Mouse (Mus musculus) neural tube, embryonic 12.5 days (tissue): ENCODE measurements around the gene Dohh. TPM values are rescaled to one million over a fixed set of nuclear protein-coding genes. Genes with fewer than 3 reads are reported as not detected.

Source experiments
- ATAC-seq: fragments of 200-750 bp; cut with Nextera tagmentation; 2 replicates; pipeline ENCODE4 v1.8.0; 2017; ENCODE audit warnings: low read depth, mild to moderate bottlenecking, moderate TSS enrichment, moderate library complexity; ENCODE audit not compliant: low FRiP score
- H3K27ac ChIP-seq: fragments of 300-500 bp; sonication (generic); 2 replicates; pipeline ENCODE4 v1.5.1; 2016
- H3K27me3 ChIP-seq: fragments of 300-500 bp; sonication (generic); replicated peaks from 2 replicates; pipeline ENCODE4 v1.6.1; 2016; ENCODE audit warnings: mild to moderate bottlenecking
- H3K36me3 ChIP-seq: fragments of 300-500 bp; sonication (generic); 2 replicates; pipeline ENCODE4 v1.6.1; 2016; ENCODE audit warnings: mild to moderate bottlenecking
- H3K4me1 ChIP-seq: fragments of 300-500 bp; sonication (generic); 2 replicates; pipeline ENCODE4 v1.6.1; 2016
- H3K4me2 ChIP-seq: fragments of 300-500 bp; sonication (generic); replicated peaks from 2 replicates; pipeline ENCODE4 v1.6.1; 2016; ENCODE audit warnings: mild to moderate bottlenecking
- H3K4me3 ChIP-seq: fragments of 300-500 bp; sonication (generic); 2 replicates; pipeline ENCODE4 v1.5.1; 2016
- H3K9ac ChIP-seq: fragments of 300-500 bp; sonication (generic); 2 replicates; pipeline ENCODE4 v1.6.1; 2016; ENCODE audit warnings: mild to moderate bottlenecking
- H3K9me3 ChIP-seq: fragments of 300-500 bp; sonication (generic); 2 replicates; pipeline ENCODE4 v1.6.1; 2016; ENCODE audit warnings: mild to moderate bottlenecking
- WGBS: fragments of 180-500 bp; shearing (Covaris S2); methylation state at CpG from one replicate; pipeline ENCODE4 v1.1.7; 2016; 5-methylcytosine and 5-hydroxymethylcytosine counted together
- polyA plus RNA-seq: library from polyadenylated mRNA; unstranded; fragments of >200 nt; fragmentation: Nextera tagmentation; extraction: Ambion mirVana; gene quantifications from 2 replicates; pipeline ENCODE4 v1.2.1, GENCODE M21; 2016

Gene Dohh
- 75.6 and 77.9 TPM in 2 replicates for polyA plus RNA-seq

DNA sequence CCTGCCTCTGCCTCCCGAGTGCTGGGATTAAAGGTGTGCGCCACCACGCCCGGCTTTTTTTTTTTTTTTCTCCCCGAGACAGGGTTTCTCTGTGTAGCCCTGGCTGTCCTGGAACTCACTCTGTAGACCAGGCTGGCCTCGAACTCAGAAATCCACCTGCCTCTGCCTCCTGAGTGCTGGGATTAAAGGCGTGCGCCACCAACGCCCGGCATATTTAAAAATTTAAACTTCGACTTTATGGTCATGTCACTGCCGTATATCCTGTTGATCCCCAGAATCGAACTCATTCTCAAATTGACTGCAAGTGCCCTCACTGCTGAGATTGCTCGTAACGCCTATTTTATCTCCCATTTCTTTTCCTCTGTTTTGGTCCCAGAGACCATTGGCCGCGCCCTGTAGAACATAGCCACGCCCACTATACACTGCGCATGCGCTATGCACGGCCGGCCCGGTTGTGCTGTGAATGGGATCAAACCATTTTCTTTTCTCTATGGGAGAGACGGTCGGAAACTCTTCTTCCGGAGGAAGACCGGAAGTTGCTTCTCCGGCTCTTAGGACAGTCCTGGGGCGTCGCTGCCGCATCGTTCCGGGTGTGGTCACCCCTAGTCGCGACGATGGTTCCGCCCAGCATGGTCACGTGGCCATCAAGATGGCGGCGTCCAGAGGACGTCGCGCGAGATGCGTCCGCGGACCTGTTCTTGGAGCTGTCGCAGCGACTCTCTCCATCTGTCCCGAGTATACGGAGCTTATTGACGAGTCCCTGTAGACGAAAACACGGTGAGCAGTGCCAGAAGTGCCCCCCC is at the start of gene Dohh, which contains the start of gene Gm48551:
TSS of gene Dohh (plus strand) at position 627 of the 803 bp plus-strand sequence.
TSS of gene Gm48551 (plus strand) at position 665 of the 803 bp plus-strand sequence.
- peak; percentile 94 for ATAC-seq
- WGBS = 10% methylated on average over 54 of the region's 54 CpGs
- Histone ChIP-seq H3K4me2 (peak within 1 kb of the TSS; percentile 95), H3K4me1 (peaks cover 16% of the 10 kb centered on the region), H3K9ac (peak within 1 kb of the TSS; percentile 73), H3K27ac (peak within 1 kb of the TSS; percentile 51; the same call in 1 of the 2 replicates), H3K9me3 (no peaks in the 10 kb centered on the region), H3K36me3 (peaks cover 30% of the 10 kb centered on the region), H3K27me3 (no peaks in the 10 kb centered on the region), H3K4me3 (peak within 1 kb of the TSS; percentile 74)

DNA sequence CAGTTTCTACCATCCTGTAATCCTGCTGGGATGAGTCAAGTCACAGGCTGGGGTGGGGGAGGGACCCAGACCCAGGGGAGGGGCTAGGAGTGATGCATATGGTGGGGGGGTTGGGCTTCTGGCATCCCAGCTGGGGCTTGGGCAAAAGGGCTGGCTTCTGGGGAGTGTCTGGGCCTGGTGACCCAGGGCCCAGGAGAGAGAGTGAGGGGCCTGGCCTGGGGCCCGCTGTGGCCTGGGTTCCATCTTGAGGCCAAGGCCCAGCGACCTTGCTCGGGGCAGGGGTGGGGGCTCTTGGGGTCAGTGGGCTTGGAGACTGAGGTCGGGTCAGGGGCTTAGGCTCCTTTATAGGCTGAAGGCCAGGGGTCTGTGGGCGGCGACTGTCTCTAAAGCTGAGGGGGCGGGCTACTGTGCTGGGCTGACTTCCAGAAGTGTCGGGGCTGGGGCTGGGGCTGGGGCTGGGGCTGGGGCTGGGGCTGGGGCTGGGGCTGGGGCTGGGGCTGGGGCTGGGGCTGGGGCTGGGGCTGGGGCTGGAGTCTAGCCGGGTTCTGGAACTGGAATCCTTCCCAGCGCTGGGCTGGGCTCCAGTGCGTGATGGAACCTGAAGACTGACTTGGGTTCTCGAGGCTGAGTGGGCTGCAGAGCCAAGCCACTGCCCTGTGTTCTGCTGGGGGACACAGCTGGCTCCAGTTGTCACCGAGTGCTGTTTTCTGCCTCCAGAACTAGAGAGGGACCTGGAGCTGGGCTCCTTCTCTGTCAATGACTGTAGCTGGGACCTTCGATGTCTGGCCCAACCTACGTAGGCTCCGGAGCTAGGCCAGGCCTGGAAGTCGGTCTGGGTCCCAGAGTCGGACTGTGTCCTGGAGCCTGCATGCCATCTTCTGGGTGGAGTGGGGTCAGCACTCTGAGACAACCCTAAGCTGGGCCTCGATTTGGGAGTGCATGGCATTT is 48.6 kb upstream of the Dohh start:
- Histone ChIP-seq H3K4me2 (peak overlapping the region; percentile 22; the same call in 1 of the 2 replicates), H3K27me3 (peaks cover 49% of the 10 kb centered on the region), H3K36me3 (no peaks in the 10 kb centered on the region), H3K9me3 (no peaks in the 10 kb centered on the region), H3K27ac (no peak overlapping the region), H3K9ac (0 out of 2 replicates have a peak overlapping the region, but pooled peaks have one; percentile 17), H3K4me1 (peaks cover 6% of the 10 kb centered on the region; the same call in 1 of the 2 replicates), H3K4me3 (no peak overlapping the region)
- ATAC-seq = no peak
- WGBS = 44% methylated on average over 19 of the region's 19 CpGs

DNA sequence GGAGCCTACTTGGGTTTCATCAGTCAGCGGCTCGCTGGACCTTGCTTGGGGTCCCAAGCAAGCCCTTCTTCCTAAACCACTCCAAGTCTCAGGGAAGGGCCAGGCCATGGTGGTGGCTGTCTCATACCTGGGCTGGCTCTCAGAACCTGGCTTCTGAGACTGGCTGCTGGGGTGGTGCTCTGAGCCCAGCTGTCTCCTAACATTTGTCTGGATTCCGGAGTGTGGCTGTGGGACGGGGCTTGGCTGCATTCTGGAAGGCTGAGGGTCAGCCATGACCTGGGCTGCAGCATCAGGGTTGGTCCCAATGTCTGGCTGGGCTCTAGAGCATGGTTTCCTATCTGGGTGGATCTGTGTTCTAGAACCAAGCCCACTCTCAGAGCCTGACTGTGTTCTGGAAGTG is 47.7 kb upstream of the Dohh start:
- ATAC-seq = no peak
- 92% methylated on average over 4 of the region's 4 CpGs for WGBS
- Histone ChIP-seq H3K27me3 (peaks cover 55% of the 10 kb centered on the region), H3K4me1 (peaks cover 6% of the 10 kb centered on the region; the same call in 1 of the 2 replicates), H3K9me3 (no peaks in the 10 kb centered on the region), H3K4me3 (no peak overlapping the region), H3K36me3 (no peaks in the 10 kb centered on the region), H3K9ac (no peak overlapping the region), H3K4me2 (no peak overlapping the region), H3K27ac (no peak overlapping the region)

DNA sequence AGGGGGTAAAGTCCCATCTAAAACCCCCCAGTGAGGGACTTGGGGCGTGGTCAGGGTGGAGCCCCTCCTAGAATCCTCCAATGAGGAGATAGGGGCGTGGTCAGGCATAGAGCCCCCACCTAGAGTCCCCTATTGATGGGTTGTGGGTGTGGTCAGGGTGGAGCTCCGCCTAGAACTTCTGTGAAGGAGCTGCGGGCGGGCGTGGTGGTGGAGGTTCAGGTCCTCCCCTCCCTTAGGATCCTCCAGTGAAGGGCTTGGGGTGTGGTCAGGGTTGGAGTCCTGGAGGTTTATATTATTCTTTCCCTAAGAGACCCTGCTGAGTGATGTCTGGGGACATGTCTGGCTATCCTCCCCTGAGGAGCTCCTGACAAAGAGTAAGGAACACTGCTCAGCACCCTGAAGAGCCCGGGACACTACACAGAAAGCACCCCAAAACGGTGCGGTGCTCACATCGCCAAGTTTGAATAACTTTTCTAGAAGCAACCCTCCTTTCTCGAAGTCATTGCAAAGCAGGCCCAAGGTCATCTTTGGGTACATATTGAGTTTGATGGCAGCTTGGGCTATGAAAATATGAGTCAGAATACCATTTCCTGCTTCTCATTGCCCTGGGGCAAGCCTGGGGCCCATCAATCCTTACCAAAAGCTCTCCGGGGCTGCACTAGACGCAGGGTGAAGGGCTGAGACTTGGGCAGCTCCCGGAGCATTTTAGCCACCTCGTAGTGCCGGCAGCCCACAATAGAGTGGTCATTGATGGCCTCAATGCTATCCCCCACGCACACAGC is 43.5 kb upstream of the Dohh start:
- Histone ChIP-seq H3K27ac (no peak overlapping the region), H3K4me1 (peaks cover 8% of the 10 kb centered on the region), H3K27me3 (peaks cover 65% of the 10 kb centered on the region), H3K4me3 (no peak overlapping the region), H3K4me2 (no peak overlapping the region), H3K9ac (no peak overlapping the region), H3K9me3 (no peaks in the 10 kb centered on the region), H3K36me3 (peaks cover 5% of the 10 kb centered on the region; the same call in 1 of the 2 replicates)
- WGBS = 39% methylated on average over 17 of the region's 17 CpGs
- no peak for ATAC-seq

DNA sequence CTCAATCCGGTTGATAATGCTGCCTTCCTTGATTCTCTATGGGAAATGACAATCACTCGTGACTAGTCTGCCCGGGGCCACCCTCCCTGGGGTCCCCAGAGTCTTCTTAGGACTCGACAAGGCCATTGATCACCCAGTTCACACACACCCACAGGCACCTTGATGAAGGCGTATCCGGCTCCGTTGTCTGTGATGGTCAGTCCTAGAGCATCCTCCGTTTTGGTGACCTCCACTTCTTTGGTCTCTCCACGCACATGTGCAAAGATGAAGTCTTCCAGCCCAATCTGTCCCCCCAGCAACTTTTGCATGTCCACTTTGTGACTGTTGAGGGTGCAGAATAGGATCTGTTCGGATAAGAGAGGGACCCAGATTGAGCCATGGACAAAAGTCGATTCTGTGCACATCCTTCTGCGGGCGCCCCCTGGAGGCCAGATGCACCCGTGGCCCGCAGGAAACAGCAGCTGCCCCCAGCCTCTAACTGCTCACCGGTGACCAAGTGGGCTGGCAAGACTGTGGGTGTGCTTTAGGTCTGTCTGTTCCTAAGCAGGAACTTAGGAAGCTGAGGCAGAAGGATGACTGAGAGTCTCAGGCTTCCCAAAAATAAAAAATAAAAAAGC is 42.8 kb upstream of the Dohh start:
- peaks cover 9% of the 10 kb centered on the region for H3K4me1 ChIP-seq
- no peak overlapping the region for H3K9ac ChIP-seq
- H3K27ac ChIP-seq = no peak overlapping the region
- H3K36me3 ChIP-seq = peaks cover 7% of the 10 kb centered on the region; the same call in 1 of the 2 replicates
- WGBS = 34% methylated on average over 16 of the region's 16 CpGs
- H3K9me3 ChIP-seq = no peaks in the 10 kb centered on the region
- no peak overlapping the region for H3K4me3 ChIP-seq
- no peak overlapping the region for H3K4me2 ChIP-seq
- H3K27me3 ChIP-seq = peaks cover 68% of the 10 kb centered on the region
- no peak for ATAC-seq

DNA sequence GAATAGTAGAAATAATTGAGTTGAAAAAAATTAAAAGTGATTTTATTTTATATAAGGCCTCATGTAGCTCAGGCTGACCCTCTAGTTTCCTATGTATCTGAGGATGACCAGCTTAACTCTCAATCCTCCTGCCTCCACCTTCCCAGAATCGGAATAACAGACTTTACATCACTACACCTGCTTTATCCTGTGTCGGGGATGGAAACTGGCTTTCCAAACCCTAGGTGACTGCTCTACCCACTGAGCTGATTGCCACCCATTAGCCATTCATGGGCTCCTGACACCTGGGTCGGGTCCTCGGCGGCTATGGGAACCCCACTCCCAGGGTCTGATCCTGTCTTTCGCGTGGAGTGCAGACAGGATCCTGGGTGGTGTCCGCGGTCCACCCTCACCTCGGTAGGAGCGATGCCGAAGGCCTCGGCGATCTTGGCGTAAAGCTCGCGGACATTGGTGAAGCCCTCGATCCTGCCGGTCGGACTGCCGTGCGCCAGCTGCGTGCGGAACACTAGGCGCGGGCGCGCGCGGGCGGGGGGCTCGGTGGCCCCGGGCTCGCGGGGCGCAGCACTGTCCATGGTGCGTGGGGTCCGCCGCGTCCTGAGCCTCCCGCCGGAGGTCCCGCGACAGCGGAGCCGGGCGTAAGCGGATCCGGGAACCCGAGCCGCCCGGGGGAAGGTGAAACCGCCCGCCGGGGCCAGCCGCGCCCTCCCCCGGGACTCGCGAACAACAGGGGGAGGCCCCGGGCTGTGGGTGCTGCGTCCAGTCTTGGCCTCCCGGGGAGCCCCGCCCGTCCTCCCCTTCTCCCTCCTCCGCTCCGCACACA is 41.3 kb upstream of the Dohh start, which contains the start of gene Gipc3:
TSS of gene Gipc3 (minus strand) at position 581 of the 820 bp plus-strand sequence.
- no peaks in the 10 kb centered on the region for H3K9me3 ChIP-seq
- no peak for ATAC-seq
- H3K27ac ChIP-seq = no peak within 1 kb of the TSS
- peak within 1 kb of the TSS; percentile 55 for H3K9ac ChIP-seq
- WGBS = 4% methylated on average over 60 of the region's 67 CpGs
- peaks cover 15% of the 10 kb centered on the region; the same call in 1 of the 2 replicates for H3K36me3 ChIP-seq
- H3K27me3 ChIP-seq = peaks cover 76% of the 10 kb centered on the region
- H3K4me3 ChIP-seq = peak within 1 kb of the TSS; percentile 40
- H3K4me2 ChIP-seq = peak within 1 kb of the TSS; percentile 75
- peaks cover 21% of the 10 kb centered on the region for H3K4me1 ChIP-seq

DNA sequence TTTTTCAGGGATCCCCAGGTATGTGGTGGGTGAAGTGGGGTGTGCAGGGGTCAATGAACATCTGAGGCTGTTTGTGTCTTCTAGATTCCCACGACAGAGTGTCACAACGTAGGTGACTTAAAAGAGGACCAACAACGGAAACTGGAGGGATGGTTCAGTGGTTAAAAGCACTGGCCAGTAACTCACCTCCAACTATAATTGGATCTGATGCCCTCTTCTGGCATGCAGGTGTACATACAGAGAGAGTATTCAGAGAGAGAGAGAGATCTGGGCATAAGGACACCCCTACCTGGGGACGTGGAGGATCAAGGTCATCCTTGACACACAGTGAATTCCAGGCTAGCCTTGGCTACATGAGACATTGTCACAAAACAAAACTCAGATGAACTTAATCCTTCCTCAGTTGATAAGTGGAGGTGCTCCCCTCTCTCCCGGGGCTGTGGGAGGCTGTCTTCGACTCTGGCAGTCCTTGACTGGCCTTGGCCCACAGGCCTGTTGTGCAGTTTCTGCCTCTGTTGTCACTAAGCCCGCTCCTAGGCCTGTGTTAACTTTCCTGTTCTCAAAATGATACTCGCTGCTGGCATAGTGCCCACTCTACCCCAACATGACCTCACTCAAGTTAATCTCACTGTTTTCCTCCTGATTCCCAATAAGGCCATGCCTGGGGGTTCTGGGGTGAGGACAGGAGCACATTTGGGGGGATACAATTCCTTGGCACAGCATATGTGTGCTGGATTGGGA is 39.6 kb upstream of the Dohh start:
- peaks cover 30% of the 10 kb centered on the region for H3K4me1 ChIP-seq
- peaks cover 15% of the 10 kb centered on the region; the same call in 1 of the 2 replicates for H3K36me3 ChIP-seq
- ATAC-seq = no peak
- no peak overlapping the region for H3K9ac ChIP-seq
- no peaks in the 10 kb centered on the region for H3K9me3 ChIP-seq
- no peak overlapping the region for H3K4me2 ChIP-seq
- H3K27me3 ChIP-seq = peaks cover 67% of the 10 kb centered on the region
- no peak overlapping the region for H3K27ac ChIP-seq
- no peak overlapping the region for H3K4me3 ChIP-seq
- WGBS = 55% methylated on average over 8 of the region's 8 CpGs

DNA sequence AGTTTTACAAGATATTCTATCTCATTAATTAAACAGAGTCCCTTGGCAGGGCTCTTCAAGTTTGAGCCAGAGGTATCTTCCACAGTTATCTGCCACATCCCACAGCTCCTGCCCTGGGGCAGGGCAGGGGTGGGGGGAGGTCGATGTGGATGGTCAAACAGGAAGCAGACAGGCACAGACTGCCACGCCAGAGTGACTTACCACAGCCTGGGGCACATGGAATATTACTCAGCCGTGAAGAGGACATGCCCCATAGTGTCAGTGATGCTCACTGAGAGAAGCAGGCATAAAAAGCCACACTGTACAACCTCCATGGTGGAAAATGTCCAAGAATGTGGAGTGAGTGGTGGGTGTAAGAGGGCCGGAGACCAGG is 39.1 kb upstream of the Dohh start:
- no peak for ATAC-seq
- Histone ChIP-seq H3K9ac (no peak overlapping the region), H3K4me1 (peaks cover 34% of the 10 kb centered on the region), H3K27me3 (peaks cover 67% of the 10 kb centered on the region), H3K9me3 (no peaks in the 10 kb centered on the region), H3K36me3 (peaks cover 15% of the 10 kb centered on the region; the same call in 1 of the 2 replicates), H3K27ac (no peak overlapping the region), H3K4me3 (no peak overlapping the region), H3K4me2 (no peak overlapping the region)
- 80% methylated on average over 4 of the region's 4 CpGs for WGBS

DNA sequence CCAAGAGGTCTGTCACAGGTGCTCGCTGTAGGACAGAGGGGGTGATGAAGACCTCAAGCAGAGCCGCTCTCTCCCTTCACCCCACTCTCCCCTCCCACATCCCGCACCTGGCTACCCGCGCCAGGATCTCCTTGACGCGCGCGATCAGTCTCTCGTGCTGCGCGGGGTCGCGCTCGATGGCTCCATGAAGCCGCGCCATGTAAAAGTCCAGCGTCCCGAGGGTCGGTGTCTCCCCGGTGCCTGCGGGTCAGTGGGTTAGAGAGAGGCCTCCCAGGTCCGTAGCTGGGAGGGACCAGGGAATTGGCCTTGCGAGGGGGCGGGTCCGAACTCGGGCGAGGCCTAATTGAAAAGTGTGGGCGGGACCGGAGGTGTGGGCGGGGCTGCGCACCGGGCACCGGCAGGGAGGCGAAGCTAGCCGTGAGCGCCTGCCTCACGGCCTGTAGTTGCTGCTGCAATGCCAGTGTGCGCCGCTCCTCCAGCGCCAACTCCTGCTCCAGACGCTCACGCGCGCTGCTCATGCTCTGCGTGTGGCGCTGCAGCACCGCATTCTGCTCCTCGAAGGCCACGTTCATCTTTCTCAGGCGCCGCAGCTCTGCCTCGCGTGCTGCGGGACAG is 37.7 kb upstream of the Dohh start:
- Histone ChIP-seq H3K9ac (peak overlapping the region; percentile 46; the same call in 1 of the 2 replicates), H3K36me3 (peaks cover 15% of the 10 kb centered on the region; the same call in 1 of the 2 replicates), H3K4me2 (peak overlapping the region; percentile 50), H3K9me3 (no peaks in the 10 kb centered on the region), H3K4me1 (peaks cover 34% of the 10 kb centered on the region), H3K27me3 (peaks cover 54% of the 10 kb centered on the region), H3K4me3 (peak overlapping the region; percentile 16; the same call in 1 of the 2 replicates), H3K27ac (no peak overlapping the region)
- no peak for ATAC-seq
- 5% methylated on average over 55 of the region's 55 CpGs for WGBS
